11 mouse cellular contexts compared by ENCODE assay signal in genomic region chr1:186478428-186479238, GRCm38 (mm10).
DNase-seq lines count a peak whose midpoint lies in the region; ATAC-seq lines count a peak whose summit lies in the region.
"Had no signal": no experiment of that assay in that cellular context is flagged by ENCODE, and none has a peak within 500 bp of the region (broad histone marks: within the 10 kb centered on the region; RNA-seq: fewer than 3 reads in every experiment).

No protein-coding gene starts in this region.

- H3K9ac ChIP-seq in hindbrain, embryonic 13.5 days, result no peak overlapping the region
- H3K9ac ChIP-seq: lung, embryonic 15.5 days had no signal

- H3K4me2 ChIP-seq in hindbrain, embryonic 13.5 days, result no peak overlapping the region
- H3K4me2 ChIP-seq: lung, embryonic 15.5 days had no signal

- H3K4me3 ChIP-seq in hindbrain, embryonic 13.5 days, result no peak overlapping the region
- H3K4me3 ChIP-seq: lung, embryonic 15.5 days had no signal

- no peak for ATAC-seq in hindbrain, embryonic 13.5 days (ENCODE audit: low FRiP score)
- no peak for ATAC-seq in CD4-positive, CD25-positive, alpha-beta regulatory T cell, adult 4 months

- no peaks in the 10 kb centered on the region for H3K36me3 ChIP-seq in hindbrain, embryonic 13.5 days
- H3K36me3 ChIP-seq: lung, embryonic 15.5 days had no signal

- H3K4me1 ChIP-seq in hindbrain, embryonic 13.5 days (replicated peaks), result peaks cover 6% of the 10 kb centered on the region; the same call in 1 of the 2 replicates

- no peaks in the 10 kb centered on the region for H3K27me3 ChIP-seq in hindbrain, embryonic 13.5 days
- H3K27me3 ChIP-seq: lung, embryonic 15.5 days had no signal

- peak; percentile 63 for DNase-seq in NIH3T3 (ENCODE audit: low read depth)
- DNase-seq in gastrocnemius, adult 8-10 months (ENCODE audit: low spot score in 2 of 2), result peak; percentile 42 to 62
- DNase-seq in kidney, adult 11 months, result peak; percentile 82
- DNase-seq in lung, adult 18-20 months, result peak; percentile 49 to 53
- no peak for DNase-seq in ovary, postnatal 36 days (ENCODE audit: low spot score)
- DNase-seq in layer of hippocampus, adult 9-10 months (ENCODE audit: low spot score), result no peak
- DNase-seq: cerebellum, postnatal 14 days; right cerebral cortex, postnatal 14 days had no signal

- no peaks in the 10 kb centered on the region for H3K9me3 ChIP-seq in hindbrain, embryonic 13.5 days
- H3K9me3 ChIP-seq: lung, embryonic 15.5 days had no signal

- H3K27ac ChIP-seq in hindbrain, embryonic 13.5 days, result no peak overlapping the region
- H3K27ac ChIP-seq: lung, embryonic 15.5 days had no signal

- WGBS in hindbrain, embryonic 13.5 days, result 75% methylated on average over 8 of the region's 8 CpGs

Comparison
In these comparisons a context has a peak if more than half of its experiments do, and no peak if none do; other contexts are left out.
1. DNase-seq: peak in NIH3T3 (single experiment), gastrocnemius, adult 8-10 months (2 of 2), kidney, adult 11 months (single experiment) and lung, adult 18-20 months (2 of 2); none in ovary, postnatal 36 days (single experiment) and layer of hippocampus, adult 9-10 months (single experiment).